Mouse (Mus musculus): ENCODE results near the gene Lpar6.

The Lpar6 gene

DNA sequence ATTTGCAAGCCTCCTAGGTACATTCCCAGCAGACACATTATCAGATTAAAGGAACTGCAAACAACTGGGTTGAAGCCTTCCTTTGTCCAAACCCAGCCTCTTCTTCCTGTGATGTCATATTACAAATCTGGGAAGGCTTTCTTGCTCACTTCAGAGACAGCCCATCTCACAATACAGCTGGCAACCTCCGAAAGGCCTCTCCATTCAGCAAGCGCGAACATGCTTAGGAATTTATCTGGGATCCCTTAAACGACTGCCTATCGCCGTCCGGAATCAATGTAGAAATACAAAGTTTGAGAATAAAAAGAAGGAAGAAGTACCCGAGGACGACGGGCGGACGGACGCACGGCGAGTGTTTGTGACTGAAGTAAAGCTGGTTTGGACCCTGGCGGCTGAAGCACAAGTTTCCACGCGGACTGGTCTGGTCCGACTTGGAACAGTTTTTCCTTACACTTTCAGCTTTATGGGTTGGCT, at the start of gene Lpar6:
Gene Lpar6 (plus strand): TSS at position 48 of the 474 bp plus-strand sequence.
- DNase-seq (ENCODE audit: extremely low read depth, low read depth, low spot score) = peak; percentile 83

DNA sequence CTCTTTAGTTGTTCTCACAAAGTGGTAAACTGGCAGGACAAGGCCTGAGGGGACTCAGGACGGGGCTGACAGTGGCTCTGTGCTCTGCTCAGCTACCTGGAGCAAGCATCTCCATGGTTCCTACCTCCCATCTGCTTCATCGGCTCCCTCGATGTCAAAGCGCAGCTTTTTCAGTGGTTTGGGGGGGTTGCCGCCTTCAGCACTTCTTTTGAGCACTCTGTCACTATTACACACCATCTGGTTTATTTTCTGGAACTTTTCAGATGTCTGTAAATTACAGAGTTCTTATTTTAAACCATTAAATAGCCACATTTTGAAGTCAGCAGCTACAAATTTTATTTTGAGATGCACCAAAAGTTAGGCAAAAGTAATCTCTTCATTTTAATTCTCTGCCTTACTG, 38.6 kb upstream of the Lpar6 start:
- DNase-seq (ENCODE audit: extremely low read depth, low read depth, low spot score) = no peak

DNA sequence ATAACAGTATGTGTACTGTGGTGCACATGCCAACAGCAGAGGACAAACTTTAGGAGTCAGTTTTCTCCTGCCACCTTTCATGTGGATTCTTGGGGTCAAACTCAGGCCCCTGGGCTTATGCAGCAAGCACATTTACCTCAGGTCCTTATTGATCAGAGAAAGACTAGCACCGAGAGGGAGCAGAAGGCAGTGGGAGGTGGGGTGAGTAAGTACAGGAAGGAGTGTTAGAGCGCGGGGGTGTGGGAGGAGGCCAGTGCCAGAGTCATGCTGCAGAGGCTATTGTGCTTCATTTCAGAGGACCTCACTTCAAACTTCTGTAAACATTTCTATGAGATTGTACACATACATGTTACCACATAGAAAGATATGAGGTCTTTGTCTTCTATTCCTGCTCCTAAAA, 36.2 kb upstream of the Lpar6 start:
- no peak for DNase-seq (ENCODE audit: extremely low read depth, low read depth, low spot score)

DNA sequence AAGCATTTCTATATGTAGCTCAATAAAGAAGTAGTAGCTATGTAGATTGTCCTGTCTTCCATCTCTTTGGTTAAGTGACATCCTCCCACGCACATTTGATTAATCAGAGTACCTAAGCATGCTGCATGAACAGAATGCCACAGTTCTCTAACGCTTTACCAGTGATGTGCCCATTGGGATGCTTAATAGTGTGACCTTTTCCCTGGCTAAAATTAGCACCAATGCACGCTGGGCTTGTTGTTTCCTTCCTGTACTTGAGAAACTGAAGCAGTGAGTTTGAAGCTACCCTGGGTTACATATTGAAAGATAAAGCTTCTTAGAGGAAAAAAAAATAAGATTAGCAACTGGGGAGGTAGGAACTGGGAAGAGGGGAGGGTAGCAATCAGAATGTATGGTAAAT, 33.7 kb upstream of the Lpar6 start:
- no peak for DNase-seq (ENCODE audit: extremely low read depth, low read depth, low spot score)

DNA sequence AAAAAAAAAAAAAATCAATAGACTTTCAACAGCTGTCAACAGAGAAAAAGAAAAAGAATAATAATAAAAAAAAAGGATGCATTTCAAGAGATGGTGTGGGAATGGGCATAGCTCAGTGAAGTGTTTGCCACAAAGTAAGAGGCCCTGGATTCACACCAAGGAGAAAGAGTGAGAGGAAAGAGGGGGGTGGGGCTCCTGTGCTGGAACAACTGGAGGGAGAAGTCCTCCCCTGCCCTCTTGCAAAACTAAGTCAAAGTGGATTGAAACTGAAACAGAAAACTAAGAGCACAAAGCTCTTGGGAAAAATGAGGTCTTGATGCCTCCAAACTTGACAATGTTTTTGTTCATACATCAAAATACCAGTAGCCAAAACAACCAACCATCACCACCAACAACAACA, 28.4 kb upstream of the Lpar6 start:
- DNase-seq (ENCODE audit: extremely low read depth, low read depth, low spot score) = no peak

DNA sequence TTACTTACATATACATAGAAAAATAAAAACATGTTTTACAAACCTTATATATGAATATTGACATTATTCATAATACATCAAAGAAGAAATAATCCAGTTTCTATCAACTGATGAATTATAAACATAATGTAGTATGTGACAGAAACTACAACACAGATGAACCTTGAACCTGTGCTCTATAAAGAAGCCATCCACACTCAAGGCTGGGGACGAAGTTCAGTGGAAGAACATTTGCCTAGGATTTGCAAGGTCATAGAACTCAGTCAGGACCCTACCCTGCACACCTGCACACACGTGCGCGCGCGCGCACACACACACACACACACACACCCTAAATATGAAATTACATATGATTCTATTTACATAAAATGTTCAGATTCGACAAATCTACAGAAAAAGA, 27.5 kb upstream of the Lpar6 start:
- no peak for DNase-seq (ENCODE audit: extremely low read depth, low read depth, low spot score)

DNA sequence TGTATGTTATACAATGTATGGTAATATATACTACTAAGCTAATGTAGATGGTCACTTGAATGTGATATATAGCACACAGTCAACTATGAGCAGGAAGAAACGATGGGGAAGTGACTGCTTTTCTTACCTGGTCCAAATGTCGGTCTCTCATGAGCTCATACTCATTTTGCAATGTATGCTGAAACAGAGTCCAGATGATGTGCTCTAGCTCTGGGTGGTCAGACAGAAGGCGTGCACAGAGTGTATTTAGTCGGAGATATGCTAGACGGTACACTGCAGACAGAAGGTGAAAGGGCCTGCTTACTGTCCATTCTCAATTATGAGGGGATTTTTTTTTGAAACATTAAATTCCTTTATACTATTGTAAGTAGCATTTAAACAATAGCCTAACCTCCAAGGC, 26.2 kb upstream of the Lpar6 start:
- no peak for DNase-seq (ENCODE audit: extremely low read depth, low read depth, low spot score)

DNA sequence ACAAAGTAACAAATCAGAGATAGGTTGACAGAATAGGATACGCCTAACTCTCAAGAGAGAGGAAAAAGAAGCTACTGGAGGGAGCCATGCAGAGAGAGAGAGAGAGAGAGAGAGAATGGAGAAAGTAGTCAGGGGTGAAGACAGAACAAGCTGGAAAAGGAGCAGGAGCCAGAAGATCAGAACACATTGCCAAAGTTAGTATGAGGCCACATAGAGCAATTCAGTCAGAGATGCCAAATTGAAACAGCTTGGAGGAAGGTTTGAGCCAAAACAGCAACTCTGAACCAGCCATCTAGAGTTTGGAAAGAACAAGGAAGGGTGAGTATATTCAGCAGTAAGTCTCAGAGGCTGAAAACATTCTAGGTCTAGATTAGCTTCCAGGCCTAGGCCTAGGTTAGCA, 20.6 kb upstream of the Lpar6 start:
- DNase-seq (ENCODE audit: extremely low read depth, low read depth, low spot score) = no peak

DNA sequence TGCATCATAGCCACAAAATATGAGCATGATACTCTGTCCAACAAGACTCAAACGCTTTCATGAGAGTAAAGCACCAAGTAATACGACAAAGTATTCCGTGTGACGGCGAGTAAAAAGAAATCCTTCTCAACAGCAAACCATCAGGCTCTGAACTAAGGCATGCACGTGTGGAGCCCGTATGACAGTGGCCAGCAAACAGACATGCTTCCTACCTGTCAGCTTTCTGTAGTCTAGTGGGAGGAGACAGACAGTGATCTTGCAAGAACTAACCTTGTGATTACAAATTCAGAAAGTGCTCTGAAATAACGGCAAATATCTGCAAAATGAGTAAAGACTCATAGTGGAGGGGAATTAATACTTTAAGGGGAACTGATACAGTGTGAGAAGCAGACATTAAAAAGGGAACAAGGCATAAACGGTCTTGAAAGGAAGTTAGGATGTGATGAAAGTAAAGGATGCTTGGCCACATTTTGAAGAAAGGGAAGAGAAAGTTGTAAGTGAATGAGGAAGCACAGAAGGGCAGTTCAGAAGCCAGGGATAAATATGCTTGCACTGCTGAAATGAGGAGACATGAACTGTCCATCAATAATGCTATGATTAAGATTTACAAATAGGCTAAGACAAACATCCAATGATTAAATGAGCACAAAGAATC, 15.3 kb upstream of the Lpar6 start:
- no peak for DNase-seq (ENCODE audit: extremely low read depth, low read depth, low spot score)

DNA sequence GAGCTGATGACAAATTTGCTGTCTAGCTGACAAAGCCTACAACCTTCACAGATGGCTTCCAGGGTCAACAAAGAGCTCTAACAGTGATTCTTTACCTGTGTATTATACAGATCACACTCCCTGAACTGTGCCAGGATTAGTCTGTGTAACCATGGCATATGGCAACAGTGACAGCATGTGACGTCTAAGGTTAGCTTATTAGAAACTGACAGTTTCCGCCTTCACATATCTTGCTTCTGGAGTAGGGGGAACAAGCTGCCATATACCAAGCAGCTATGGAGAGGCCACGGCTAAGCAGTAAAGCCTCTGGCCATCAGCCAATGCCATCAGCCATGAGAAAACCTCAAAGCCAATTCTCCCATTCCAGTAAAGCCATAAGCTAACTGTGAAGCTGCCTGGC, 11.3 kb upstream of the Lpar6 start:
- DNase-seq (ENCODE audit: extremely low read depth, low read depth, low spot score) = no peak

DNA sequence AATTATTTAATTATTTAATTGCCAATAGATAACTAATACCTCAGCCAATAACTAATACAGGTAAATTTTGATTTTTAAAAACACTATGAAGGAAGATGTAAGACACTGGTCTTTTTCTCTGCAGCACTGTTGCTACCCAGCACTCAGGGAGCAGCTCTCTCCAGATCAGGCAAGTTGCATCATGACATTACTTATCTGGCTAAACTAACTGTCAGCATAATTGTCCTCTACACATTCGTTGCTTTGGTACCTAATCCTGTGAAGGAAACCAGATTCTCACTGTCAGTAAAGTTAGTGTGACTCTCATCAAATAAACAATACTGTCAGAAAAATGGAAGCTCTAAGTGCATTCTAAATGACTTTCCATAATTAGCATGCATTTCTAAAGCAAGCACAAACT, 10.8 kb upstream of the Lpar6 start:
- no peak for DNase-seq (ENCODE audit: extremely low read depth, low read depth, low spot score)

DNA sequence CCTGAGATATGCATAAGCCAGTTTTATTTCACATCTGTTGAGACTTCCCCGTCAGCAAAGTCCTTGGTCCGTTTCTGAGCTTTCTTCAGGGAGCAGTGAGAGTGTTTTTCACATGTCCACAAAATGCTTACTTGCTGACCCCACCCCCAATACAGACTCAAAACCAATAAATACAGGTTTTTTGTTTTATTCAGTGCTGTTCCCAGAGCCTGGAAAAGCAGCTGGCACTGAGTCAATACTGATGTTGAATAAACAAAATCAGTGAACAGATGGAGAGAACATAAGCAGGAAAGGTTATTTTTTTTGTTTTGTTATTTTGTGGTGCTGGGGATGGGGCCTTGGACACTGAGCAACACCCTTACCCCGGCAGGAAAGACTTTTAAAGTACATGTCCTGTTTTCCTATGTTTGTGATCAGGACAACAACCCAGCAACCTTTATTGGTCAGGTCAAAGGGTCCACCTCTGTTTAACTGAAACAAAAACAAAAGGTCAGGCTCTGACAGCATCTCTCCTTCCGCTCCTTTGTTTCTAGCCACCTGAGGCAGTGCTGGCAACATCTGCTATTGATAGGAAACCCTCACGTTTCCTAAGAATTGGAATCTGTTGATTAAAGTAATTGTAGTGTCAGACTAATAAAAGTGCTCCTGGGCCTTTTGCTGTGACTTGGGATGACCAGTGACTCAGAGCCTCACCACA, 6.3 kb upstream of the Lpar6 start:
- no peak for DNase-seq (ENCODE audit: extremely low read depth, low read depth, low spot score)

DNA sequence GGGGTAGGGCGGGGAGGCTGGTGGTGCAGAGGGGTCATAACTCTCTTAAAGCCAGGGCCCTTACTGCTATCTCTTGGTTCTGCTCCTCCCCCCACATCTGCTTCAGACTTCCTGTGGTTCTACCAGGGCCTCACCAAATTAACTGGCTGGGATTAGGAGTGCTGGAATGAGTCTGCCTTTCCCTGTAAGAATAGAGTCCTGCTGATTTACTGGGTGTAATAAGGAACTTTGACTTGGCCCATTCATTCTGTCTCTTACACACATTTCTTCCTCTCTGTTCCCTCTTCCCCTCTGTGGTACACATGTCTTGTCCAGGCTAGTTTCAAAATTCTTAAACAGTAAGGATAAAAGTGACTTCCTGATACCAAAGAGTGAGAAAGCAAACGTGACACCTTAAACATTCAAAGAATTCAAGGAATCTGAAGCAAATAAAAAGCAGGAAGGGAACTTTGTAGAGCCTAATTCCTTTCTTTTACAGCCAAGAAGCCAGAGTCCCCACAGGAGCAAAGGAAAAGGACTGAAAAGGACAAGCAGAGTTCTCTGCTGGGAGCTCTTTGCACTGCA, 3.1 kb upstream of the Lpar6 start:
- no peak for DNase-seq (ENCODE audit: extremely low read depth, low read depth, low spot score)

DNA sequence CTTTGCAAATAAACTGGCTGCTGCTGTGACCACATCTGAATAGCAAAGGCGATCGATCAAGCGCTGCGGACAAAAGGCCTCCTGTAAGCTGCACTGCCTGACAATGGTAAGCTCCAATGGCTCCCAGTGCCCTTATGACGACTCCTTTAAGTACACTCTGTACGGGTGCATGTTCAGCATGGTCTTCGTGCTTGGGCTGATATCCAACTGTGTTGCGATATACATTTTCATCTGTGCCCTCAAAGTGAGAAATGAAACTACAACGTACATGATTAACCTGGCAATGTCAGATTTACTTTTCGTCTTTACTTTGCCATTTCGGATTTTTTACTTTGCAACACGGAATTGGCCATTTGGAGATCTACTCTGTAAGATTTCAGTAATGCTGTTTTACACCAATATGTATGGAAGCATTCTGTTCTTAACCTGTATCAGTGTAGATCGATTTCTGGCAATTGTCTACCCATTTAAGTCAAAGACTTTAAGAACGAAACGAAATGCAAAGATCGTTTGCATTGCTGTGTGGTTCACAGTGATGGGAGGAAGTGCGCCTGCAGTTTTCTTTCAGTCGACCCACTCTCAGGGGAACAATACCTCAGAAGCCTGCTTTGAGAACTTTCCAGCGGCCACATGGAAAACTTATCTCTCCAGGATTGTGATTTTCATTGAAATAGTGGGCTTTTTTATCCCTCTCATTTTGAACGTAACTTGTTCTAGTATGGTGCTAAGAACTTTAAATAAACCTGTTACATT, 979 bp downstream of the Lpar6 start:
- no peak for DNase-seq (ENCODE audit: extremely low read depth, low read depth, low spot score)

DNA sequence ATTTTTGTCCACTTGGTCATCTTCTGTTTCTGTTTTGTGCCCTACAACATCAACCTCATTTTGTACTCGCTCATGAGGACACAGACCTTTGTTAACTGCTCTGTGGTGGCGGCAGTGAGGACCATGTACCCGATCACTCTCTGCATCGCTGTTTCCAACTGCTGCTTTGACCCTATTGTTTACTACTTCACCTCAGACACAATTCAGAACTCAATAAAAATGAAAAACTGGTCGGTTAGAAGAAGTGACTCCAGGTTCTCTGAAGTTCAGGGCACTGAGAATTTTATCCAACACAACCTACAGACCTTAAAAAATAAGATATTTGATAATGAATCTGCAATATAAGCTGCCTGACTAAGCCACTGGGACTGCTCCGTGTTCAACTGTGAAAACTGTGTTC, 1.6 kb downstream of the Lpar6 start:
- DNase-seq (ENCODE audit: extremely low read depth, low read depth, low spot score) = no peak

DNA sequence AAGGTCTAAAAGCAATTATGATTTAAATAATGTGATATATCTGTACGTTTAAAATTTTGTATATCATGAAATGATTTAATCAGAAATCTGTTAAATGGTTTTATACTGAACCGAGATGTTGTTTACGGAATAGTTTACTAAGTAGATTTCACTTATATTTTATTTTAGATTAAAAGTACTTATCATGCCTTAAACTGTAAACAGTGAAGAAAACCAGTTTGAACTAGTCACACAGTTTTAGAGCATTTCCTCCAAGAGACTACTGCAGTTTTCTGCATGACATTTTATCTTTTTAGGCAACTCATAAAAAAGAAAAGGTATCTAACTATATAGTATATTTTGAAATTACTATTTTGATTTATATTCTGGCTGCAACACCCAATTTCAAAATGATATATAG, 2.2 kb downstream of the Lpar6 start:
- no peak for DNase-seq (ENCODE audit: extremely low read depth, low read depth, low spot score)

DNA sequence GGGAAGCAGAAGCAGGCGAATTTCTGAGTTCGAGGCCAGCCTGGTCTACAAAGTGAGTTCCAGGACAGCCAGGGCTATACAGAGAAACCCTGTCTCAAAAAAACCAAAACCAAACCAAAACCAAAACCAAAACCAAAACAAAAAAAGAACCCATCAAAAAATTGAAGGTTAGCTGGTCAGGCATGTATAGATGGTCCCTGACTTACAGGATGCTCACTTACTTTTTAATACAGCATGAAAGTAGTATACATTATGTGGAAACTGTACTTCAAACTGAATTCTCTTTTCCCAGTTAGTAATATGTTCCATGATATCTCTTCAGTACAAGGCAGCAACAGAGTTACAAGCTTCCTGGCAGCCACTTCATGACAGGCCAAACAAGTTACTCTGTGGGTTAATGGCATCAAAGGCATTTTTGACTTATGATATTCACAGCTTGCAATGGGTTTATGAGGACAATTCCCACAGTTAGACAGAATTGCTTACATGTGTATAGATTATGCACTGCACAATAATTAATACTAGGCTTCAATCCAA, 6.4 kb downstream of the Lpar6 start:
- DNase-seq (ENCODE audit: extremely low read depth, low read depth, low spot score) = no peak

DNA sequence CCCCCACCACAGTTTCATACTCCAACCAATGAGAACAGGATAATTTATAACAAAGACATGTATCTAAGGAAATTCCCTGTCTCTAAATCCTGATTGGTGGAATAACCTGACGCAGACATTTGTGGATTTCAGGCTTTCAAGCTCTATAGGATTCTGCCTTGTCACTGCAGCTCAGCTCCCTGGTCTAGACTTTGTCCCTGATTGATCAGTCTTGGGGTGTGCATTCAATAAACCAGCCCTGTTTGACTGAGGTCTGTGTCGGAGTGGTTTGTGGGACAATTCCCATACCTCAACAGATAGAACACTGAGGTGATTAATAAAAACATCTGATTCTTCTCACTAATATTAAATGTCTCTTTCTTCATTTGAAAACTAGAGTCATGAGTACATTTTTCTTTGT, 12.4 kb downstream of the Lpar6 start:
- no peak for DNase-seq (ENCODE audit: extremely low read depth, low read depth, low spot score)

DNA sequence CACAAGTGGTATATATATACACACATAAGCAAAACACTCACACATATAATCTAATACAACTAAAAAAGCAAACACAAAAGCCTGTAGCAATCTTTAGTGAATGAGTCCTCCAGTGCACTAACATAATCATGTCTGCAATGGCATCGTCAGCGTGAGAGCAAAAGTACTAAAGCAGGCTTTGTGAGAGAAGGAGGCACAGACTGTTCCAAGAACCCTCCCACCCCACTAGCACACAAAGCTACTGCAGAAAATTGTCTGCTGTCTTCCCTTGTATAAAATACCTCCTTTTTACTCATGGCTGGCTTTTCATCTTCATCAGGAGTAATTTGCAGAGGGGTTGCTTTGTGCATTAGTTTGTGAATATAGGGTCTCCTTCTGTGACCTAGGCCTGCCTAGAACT, 14.6 kb downstream of the Lpar6 start:
- DNase-seq (ENCODE audit: extremely low read depth, low read depth, low spot score) = no peak

DNA sequence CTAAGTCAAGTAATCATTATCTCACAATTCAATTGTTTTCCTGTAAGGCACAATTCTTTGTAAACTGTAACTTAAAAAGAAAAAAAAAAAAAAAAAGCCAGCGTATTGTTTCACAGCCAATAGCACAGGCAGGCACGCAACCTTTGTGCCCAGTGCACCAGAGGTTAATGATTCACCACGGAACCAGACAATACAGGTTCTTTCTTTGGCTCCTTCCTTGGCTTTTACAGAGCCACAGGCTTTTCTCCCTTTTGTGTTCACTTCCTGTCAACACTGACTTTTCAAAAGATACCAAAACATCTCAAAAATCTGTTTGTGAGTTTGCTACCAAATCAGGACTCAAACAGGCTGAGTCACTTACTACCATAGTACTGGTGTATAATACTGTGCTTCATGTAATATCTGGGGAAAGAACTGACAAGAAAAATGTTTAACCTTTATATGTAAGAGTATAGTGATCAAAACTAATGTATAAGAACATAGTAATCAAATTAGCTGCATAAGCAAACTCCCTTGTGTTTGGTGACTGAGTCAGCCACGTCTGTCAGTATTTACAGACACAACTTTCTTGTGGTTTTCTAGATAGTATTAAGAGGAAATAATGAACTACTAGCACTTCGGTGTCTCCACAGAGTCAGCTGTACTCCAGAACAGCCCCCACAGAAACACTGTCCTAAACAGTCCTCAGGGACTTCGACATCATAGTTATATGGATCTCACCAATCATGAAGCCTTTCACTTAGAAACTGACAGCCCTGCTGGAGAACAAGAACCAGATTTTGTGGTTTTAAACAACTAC, 16.0 kb downstream of the Lpar6 start:
- DNase-seq (ENCODE audit: extremely low read depth, low read depth, low spot score) = no peak

DNA sequence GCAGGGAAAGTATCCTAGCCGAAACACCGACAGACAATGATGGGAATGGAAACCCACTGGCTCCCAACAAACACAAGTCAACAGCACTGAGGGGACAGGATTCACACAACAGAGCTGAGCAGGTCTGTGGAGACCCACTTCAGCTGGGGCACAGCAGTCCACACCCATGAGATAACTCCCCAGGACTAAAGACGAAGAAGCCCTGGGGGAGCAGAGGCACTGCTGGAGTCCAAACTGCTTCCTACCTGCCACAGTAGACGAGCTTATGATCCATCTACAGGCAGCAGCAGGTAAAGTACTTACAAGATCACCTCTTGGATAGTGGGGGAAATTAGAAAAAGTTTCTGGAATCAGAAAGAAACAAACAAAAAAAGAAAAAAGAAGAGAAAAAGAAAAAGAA, 16.7 kb downstream of the Lpar6 start:
- no peak for DNase-seq (ENCODE audit: extremely low read depth, low read depth, low spot score)

Data from fat pad, adult 2 months (tissue).